Mouse (Mus musculus) heart, postnatal 4 days (tissue): Measurements from ENCODE around the gene Sh3bp1. TPM values are rescaled to one million over a fixed set of nuclear protein-coding genes. Genes with fewer than 3 reads are reported as not detected.

Experiments
- DNase-seq: peaks from one replicate; pipeline ENCODE4 v3.0.0; 2021
- microRNA-seq, 2 experiments: library from miRNA; unstranded; fragments of <30 nt; microRNA quantifications; one replicate each; pipeline ENCODE4 v1.2.0; 2021 to 2022
- total RNA-seq, 2 experiments: library from RNA; stranded (reverse); gene quantifications; 2 replicates each; pipeline ENCODE4 v1.2.3; 2021

Sh3bp1 gene
- total RNA-seq, 2 experiments from 2014 or later, result 7.7 to 11.1 TPM

DNA sequence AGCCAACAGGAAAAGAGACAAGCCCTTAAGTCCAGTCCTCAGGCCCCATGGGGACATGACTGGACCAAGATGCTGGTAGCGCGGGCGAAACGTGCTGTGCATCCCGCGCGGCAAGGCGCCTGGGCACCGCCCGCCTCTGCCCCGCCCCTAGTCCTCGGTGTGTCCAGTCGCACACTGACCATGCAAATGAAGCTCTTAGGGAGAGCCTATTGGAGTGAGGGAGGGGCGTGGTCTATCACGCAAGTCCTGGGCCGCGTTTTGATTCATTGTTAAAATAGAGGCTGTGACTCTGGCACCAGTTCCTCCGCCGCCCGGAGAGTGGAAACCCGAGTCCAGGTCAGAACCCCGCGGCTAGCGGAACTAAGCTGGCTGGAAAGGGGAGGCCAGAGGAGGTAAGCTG, 48.1 kb downstream of the Sh3bp1 start, which contains the start of gene Triobp:
Gene Triobp (plus strand): TSS at position 68 of the 400 bp plus-strand sequence.
- DNase-seq, result peak; percentile 89

- no peak for DNase-seq
These were observed 48.7 kb downstream of the Sh3bp1 start for GRCm38 (mm10) chr15:78948152-78948725.

DNA sequence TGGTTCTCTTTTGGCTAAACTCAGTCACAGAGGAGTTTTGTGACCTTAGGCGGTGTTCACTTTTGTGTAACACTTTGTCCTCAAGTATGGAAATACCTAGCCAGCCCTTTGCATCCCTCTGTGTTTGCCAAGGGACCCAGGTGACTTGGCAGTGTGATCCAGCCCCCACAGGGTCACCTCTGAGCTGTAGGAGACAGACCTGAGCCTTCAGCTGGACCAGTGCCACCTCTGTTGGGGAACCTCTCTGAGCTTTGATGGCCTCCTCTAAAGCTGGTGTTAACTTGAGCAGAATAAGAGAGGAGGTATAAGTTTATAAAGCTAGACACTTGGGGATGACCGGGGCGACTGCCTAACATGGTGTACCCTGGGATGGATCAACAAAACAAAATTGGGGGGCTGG, 49.3 kb downstream of the Sh3bp1 start:
- DNase-seq, result no peak

GRCm38 (mm10) chr15:78955663-78956062, 56.1 kb downstream of the Sh3bp1 start:
- DNase-seq, result no peak

DNA sequence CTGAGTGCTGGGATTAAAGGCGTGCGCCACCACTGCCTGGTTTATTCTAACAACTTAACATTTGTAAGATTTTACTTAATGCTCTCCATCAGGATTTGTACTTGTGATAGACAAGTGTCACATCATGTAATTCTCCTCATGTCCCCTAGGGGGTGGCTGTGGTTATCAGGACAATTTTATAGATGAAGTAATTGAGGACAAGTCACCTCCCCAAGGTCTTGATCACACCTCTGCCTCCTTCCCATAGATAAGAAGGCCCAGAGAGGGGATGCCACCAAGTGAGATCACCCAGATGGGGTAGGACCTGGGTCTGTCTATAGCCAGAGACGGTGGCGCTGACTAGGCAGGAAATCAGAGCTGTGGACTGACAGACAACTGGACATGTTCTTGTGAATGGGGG, 56.8 kb downstream of the Sh3bp1 start:
- DNase-seq, result no peak

DNA sequence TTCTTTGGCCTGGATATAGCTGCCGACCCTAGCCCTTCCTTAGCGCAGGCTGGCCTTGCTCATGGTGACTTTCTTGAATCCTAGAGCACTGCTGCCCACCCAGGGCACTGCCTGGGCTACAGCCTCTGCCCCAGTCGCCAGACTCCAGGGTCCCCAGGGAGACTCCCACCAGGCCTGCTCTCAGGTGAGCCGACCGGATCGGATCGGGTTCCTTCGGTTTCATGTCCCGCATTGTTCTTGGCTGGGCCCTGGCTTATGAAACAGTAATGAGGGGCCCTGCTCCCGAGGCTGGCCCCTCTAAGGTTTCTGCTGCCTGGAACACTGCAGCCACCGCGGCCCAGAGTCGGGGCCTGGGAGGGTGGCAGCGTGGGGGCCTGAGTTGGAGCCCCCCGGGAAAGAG, 57.5 kb downstream of the Sh3bp1 start:
- no peak for DNase-seq

DNA sequence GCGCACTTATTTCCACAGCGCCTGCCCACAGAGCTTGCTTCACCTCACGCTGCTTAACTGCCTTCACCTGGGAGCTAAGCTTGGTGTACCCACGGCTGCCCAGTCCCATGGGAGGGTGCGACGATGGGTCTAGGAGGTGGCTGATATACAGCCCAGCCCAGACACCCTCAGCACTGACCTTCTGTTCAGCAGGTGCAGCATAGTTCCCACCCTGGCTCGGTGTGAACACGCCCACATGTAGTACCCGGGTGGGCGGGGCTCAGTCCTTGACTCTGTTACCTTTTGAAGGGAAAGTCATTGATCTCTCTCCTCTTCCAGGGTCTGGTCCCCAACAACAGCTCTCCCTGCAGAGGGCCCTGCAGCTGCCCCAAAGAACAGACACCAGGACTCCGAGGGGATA, 60.0 kb downstream of the Sh3bp1 start:
- no peak for DNase-seq

DNA sequence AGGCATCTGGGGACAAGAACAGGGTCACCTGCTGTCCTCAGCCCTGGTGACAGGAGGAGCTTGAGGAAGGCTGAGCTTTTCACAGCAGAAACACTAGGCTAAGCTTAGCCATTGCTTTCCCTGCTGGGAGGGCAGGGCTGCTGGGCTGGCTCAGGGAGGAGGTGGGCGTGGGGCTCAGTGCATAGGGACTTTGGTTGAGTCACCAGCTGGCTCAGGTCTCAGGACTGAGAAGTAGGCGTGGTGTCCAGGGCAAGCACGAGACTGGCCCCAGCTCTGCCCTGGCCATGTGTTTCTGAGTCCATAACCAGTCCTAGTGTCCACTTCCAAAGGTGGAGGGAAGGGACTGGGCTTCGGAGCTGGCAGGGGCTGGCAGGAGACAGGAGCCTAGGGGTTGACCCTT, 60.5 kb downstream of the Sh3bp1 start:
- peak; percentile 64 for DNase-seq

Small RNA genes lying within 50 kb of the gene (microRNA-seq; reads per million reads assigned to microRNA genes)
- gene Mir6955, result 0.41 to 0.69 reads per million in 2 experiments

Other genes starting within 250 kb of the Sh3bp1 start
- gene Elfn2, start 181.0 kb upstream of the Sh3bp1 start, total RNA-seq, result 1 to 10 TPM in 1 of 2 experiments, under 1 TPM in 1; 0.95 to 1.3 TPM
- gene Mfng, start 126.3 kb upstream of the Sh3bp1 start, total RNA-seq, result 10 to 100 TPM; 17.6 to 18.1 TPM
- gene Card10, start 96.7 kb upstream of the Sh3bp1 start, total RNA-seq, result 10 to 100 TPM; 15.9 to 18.8 TPM
- gene Cdc42ep1, start 57.1 kb upstream of the Sh3bp1 start, total RNA-seq, result 10 to 100 TPM; 55.3 to 59.9 TPM
- gene Lgals2, start 44.2 kb upstream of the Sh3bp1 start, total RNA-seq, result not detected
- 10 to 100 TPM; 47.1 to 47.6 TPM for gene Gga1, start 22.6 kb upstream of the Sh3bp1 start, total RNA-seq
- under 1 TPM in 1 of 2 experiments, not detected in 1; 0.29 TPM for gene Gm49510, start 101 bp upstream of the Sh3bp1 start, total RNA-seq
- 1 to 10 TPM; 9.3 to 9.4 TPM for gene Pdxp, start 14.2 kb downstream of the Sh3bp1 start, total RNA-seq
- 100 to 1,000 TPM; 465 to 471 TPM for gene Lgals1, start 27.0 kb downstream of the Sh3bp1 start, total RNA-seq
- gene Nol12, start 35.2 kb downstream of the Sh3bp1 start, total RNA-seq, result 10 to 100 TPM; 20.2 to 22.6 TPM
- 10 to 100 TPM; 59.0 to 68.2 TPM for gene Triobp, start 48.0 kb downstream of the Sh3bp1 start, total RNA-seq
- gene H1f0, start 128.7 kb downstream of the Sh3bp1 start, total RNA-seq, result 100 to 1,000 TPM; 262 to 304 TPM
- gene Galr3, start 142.1 kb downstream of the Sh3bp1 start, total RNA-seq, result not detected
- 10 to 100 TPM; 11.8 to 12.7 TPM for gene Ankrd54, start 163.1 kb downstream of the Sh3bp1 start, total RNA-seq
- 100 to 1,000 TPM; 103 to 109 TPM for gene Eif3l, start 175.4 kb downstream of the Sh3bp1 start, total RNA-seq
- 100 to 1,000 TPM in 1 of 2 experiments, 10 to 100 TPM in 1; 92.8 to 101 TPM for gene Micall1, start 209.1 kb downstream of the Sh3bp1 start, total RNA-seq
- 100 to 1,000 TPM; 126 to 139 TPM for gene Polr2f, start 241.2 kb downstream of the Sh3bp1 start, total RNA-seq
- gene 1700088E04Rik, start 241.5 kb downstream of the Sh3bp1 start, total RNA-seq, result 1 to 10 TPM; 1.2 to 2.1 TPM